Mouse (Mus musculus) intestine, postnatal 0 days (tissue): Measurements from ENCODE around the gene Ncoa3. TPM values are rescaled to one million over a fixed set of nuclear protein-coding genes. Genes with fewer than 3 reads are reported as not detected.

Source experiments
- ATAC-seq: fragments of 200-750 bp; cut with Nextera tagmentation; 2 replicates; pipeline ENCODE4 v1.8.0; 2017; ENCODE audit warnings: mild to moderate bottlenecking, moderate TSS enrichment, moderate library complexity
- H3K27ac ChIP-seq: fragments of 300-500 bp; sonication (generic); 2 replicates; pipeline ENCODE4 v1.5.1; 2014; ENCODE audit warnings: mild to moderate bottlenecking, low read depth, low read length, moderate library complexity
- H3K27me3 ChIP-seq: fragments of 300-500 bp; sonication (generic); replicated peaks from 2 replicates; pipeline ENCODE4 v1.6.1; 2014; ENCODE audit warnings: low read length, mixed read lengths; ENCODE audit not compliant: control insufficient read depth, insufficient read depth
- H3K36me3 ChIP-seq: fragments of 300-500 bp; sonication (generic); 2 replicates; pipeline ENCODE4 v1.6.1; 2014; ENCODE audit warnings: mild to moderate bottlenecking, moderate library complexity; ENCODE audit not compliant: control insufficient read depth, insufficient read depth
- H3K4me1 ChIP-seq: fragments of 300-500 bp; sonication (generic); replicated peaks from 2 replicates; pipeline ENCODE4 v1.6.1; 2014; ENCODE audit warnings: antibody characterized with exemption, low read length, mixed read lengths; ENCODE audit not compliant: control insufficient read depth, insufficient read depth
- H3K4me2 ChIP-seq: fragments of 300-500 bp; sonication (generic); replicated peaks from 2 replicates; pipeline ENCODE4 v1.6.1; 2014; ENCODE audit warnings: low read depth, mild to moderate bottlenecking, moderate library complexity
- H3K4me3 ChIP-seq: fragments of 300-500 bp; sonication (generic); 2 replicates; pipeline ENCODE4 v1.5.1; 2014; ENCODE audit warnings: low read depth, low read length
- H3K9ac ChIP-seq: fragments of 300-500 bp; sonication (generic); 2 replicates; pipeline ENCODE4 v1.6.1; 2014; ENCODE audit warnings: mild to moderate bottlenecking, low read depth, low read length
- H3K9me3 ChIP-seq: fragments of 300-500 bp; sonication (generic); 2 replicates; pipeline ENCODE4 v1.6.1; 2016; ENCODE audit warnings: mixed run types; ENCODE audit not compliant: control insufficient read depth
- CTCF ChIP-seq: sonication (generic); IDR thresholded peaks from 2 replicates; pipeline ENCODE4 v1.5.1; 2016; ENCODE audit warnings: low read depth, mild to moderate bottlenecking, control low read depth, antibody characterized with exemption, moderate library complexity
- WGBS: fragments of 180-500 bp; shearing (Covaris S2); extraction: QIAGEN DNeasy Blood & Tissue Kit; methylation state at CpG from one replicate; pipeline ENCODE4 v1.1.7; 2014; 5-methylcytosine and 5-hydroxymethylcytosine counted together
- polyA plus RNA-seq: library from polyadenylated mRNA; unstranded; fragments of >200 nt; fragmentation: Nextera tagmentation; extraction: Ambion mirVana; gene quantifications from 2 replicates; pipeline ENCODE4 v1.2.1, GENCODE M21; 2015

The Ncoa3 gene
- polyA plus RNA-seq, 1 experiment from 2014 or later: 4.7 TPM

DNA sequence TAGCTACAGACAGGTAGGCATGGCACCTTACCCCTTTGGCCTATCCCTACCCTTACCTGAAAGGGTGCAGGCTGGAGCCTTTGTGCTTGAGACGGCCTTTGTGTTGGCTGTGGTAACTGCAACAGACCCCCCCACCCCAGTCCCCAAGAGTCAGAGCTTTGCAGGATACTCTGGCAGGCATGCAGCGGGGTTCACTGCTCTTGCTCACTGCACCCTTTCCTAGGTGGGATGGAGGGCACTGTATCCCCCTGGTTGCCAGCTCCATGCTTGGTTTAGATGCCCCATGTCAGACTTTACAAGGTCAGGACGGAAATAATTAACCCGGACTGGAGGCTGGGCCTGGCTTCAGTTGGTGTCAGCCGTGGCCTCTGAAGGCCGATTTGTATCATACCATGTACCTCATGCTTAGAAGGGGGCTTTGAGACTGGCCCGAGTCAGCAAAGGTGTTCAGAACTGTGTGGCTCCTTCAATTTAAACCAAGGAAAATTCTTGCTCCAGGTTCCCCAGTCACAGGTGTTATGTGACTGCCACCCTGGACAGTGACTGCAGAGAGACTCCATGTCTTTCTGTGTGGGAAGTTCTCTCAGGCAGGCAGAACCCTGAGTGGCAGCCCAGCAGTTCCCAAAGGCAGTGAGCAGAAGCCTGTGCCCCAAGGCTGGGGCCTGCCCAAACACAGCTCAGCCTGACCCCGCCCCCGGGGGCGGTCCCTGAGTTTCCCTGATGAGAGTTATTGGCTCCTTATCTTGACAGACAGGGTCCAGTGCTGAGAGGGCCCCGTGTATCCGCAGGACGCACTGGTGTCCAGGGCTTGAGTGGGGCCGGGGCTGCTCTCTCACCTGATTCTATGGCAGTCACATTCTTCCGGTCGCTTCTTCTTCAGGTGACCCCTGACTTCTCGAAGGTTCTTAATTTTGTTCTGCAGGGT is 87.8 kb downstream of the Ncoa3 start:
- H3K4me1 ChIP-seq: peaks cover 4% of the 10 kb centered on the region; the same call in 1 of the 2 replicates
- peak; percentile 39; the same call in 1 of the 2 replicates for ATAC-seq
- no peaks in the 10 kb centered on the region for H3K27me3 ChIP-seq
- no peak overlapping the region for H3K27ac ChIP-seq
- WGBS: 38% methylated on average over 17 of the region's 17 CpGs
- no peak for TF ChIP-seq CTCF
- H3K36me3 ChIP-seq: peaks cover 55% of the 10 kb centered on the region
- no peak overlapping the region for H3K4me3 ChIP-seq
- H3K4me2 ChIP-seq: peak overlapping the region; percentile 37
- no peaks in the 10 kb centered on the region for H3K9me3 ChIP-seq
- H3K9ac ChIP-seq: no peak overlapping the region

DNA sequence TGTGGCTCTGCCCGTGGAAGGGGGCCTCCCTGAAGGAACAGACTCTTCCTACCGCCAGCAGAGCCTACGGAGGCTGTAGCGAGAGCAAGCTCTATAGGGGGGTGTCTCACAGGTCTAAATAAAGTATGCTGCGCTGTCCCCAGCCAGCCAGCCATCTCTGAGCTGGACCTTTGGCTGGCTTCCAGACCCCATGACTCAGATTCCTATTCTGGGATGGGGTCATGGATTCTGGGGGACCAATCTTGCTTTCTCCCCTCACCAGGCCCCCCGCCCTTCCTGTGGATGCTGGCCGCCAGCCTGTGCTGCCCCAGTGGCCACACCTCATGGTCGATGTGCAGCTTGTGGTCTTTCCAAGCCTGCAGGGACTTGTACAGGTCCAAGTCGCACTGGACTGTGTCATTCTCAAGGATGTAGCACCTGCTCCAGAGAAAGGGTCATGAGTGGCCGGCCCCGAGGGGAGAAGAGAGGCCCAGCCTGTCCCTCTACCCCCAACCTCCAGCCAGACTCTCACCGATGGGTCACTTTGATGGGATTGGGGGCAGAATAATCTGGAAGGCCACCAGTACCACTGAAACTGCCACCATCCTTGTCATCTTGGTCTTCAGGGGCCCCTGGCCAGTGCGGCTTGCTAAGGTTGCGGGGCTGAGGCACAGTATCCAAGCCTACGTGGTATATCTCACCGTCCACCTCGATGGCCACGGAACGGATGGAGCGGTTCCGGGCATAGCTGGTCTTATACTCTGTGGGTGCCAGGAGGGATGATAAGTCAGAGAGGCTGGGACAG is 88.7 kb downstream of the Ncoa3 start:
- H3K9me3 ChIP-seq: no peaks in the 10 kb centered on the region
- ATAC-seq: no peak
- peaks cover 4% of the 10 kb centered on the region; the same call in 1 of the 2 replicates for H3K4me1 ChIP-seq
- H3K36me3 ChIP-seq: peaks cover 61% of the 10 kb centered on the region
- TF ChIP-seq CTCF: 0 out of 2 replicates have a peak, but pooled peaks have one; percentile 6
- H3K4me2 ChIP-seq: peak overlapping the region; percentile 37; the same call in 1 of the 2 replicates
- 79% methylated on average over 21 of the region's 21 CpGs for WGBS
- no peak overlapping the region for H3K9ac ChIP-seq
- no peak overlapping the region for H3K27ac ChIP-seq
- no peak overlapping the region for H3K4me3 ChIP-seq
- H3K27me3 ChIP-seq: no peaks in the 10 kb centered on the region

DNA sequence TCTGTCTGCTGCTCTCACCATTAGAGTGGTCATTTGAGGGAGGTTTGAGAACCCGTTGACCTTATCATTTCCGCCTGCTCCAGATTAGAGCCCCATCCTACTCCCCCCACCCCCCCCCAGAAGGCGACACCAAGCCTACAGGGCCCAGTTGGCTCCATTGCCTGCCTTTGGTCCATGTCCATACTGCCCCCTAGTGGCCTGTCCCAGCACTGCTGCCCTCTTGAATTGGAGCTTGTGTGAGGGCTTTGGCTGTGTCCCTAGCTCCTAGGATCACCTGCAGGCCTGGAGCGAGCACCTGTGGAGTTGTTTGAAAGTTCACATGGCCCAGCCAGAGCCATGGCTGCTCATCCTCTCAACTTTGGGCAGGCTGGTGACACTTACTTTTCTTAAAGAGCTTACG is 89.8 kb downstream of the Ncoa3 start:
- no peak for ATAC-seq
- Histone ChIP-seq H3K4me2 (no peak overlapping the region), H3K9ac (no peak overlapping the region), H3K36me3 (peaks cover 65% of the 10 kb centered on the region), H3K4me1 (peaks cover 4% of the 10 kb centered on the region; the same call in 1 of the 2 replicates), H3K27ac (0 out of 2 replicates have a peak overlapping the region, but pooled peaks have one; percentile 11), H3K27me3 (no peaks in the 10 kb centered on the region), H3K9me3 (no peaks in the 10 kb centered on the region), H3K4me3 (no peak overlapping the region)
- TF ChIP-seq CTCF: peak; percentile 88
- WGBS: 55% methylated on average over 5 of the region's 5 CpGs

DNA sequence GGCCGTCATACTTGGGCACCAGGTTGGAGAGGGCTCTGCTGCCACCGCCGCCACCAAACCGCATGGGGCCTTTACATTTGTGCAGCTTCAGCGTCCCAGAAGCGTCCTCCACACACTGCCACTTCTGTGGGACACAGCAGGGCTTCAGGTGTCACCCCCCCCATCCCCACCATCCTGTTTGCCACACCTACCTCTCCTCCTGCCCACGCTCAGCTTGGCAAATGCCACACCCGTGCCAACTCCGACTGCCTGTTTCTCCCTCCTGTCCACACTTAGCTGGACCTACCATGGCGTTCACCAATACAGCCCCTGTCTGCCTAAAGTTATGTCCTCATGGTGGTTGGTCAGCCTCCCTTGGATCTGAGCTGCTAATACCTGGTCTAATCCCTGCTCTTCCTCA is 90.2 kb downstream of the Ncoa3 start:
- peaks cover 4% of the 10 kb centered on the region; the same call in 1 of the 2 replicates for H3K4me1 ChIP-seq
- H3K36me3 ChIP-seq: peaks cover 65% of the 10 kb centered on the region
- no peak for ATAC-seq
- WGBS: 88% methylated on average over 10 of the region's 10 CpGs
- H3K4me3 ChIP-seq: no peak overlapping the region
- H3K27me3 ChIP-seq: no peaks in the 10 kb centered on the region
- no peaks in the 10 kb centered on the region for H3K9me3 ChIP-seq
- no peak overlapping the region for H3K4me2 ChIP-seq
- H3K27ac ChIP-seq: 0 out of 2 replicates have a peak overlapping the region, but pooled peaks have one; percentile 11
- no peak for TF ChIP-seq CTCF
- H3K9ac ChIP-seq: no peak overlapping the region

DNA sequence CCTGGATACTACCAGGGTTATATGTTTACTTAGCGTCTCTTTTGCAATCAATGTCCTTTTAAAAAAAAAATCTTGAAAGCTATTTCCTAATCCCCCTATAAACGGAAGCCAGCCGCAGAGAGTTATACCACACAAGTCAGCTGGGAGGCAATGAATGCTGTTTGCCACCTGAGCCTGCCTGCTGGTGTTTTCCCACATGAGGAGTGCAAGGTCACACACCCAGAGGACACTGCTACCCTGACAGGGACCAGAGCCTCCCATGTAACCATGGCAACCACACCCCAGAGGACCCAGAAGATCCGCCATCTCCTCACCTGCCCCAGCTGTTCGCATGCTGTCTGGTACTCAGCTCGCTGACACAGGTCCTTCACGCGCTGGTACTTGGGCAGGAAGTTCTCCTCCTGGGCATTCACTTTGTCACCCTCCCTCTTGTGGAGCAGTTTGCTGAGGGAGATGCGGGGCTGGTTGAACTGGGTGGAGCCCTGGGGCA is 91.2 kb downstream of the Ncoa3 start:
- Histone ChIP-seq H3K9me3 (no peaks in the 10 kb centered on the region), H3K9ac (no peak overlapping the region), H3K4me1 (peaks cover 4% of the 10 kb centered on the region; the same call in 1 of the 2 replicates), H3K27me3 (no peaks in the 10 kb centered on the region), H3K4me2 (no peak overlapping the region), H3K4me3 (no peak overlapping the region), H3K27ac (no peak overlapping the region), H3K36me3 (peaks cover 60% of the 10 kb centered on the region)
- no peak for ATAC-seq
- WGBS: 46% methylated on average over 9 of the region's 9 CpGs
- TF ChIP-seq CTCF: no peak

DNA sequence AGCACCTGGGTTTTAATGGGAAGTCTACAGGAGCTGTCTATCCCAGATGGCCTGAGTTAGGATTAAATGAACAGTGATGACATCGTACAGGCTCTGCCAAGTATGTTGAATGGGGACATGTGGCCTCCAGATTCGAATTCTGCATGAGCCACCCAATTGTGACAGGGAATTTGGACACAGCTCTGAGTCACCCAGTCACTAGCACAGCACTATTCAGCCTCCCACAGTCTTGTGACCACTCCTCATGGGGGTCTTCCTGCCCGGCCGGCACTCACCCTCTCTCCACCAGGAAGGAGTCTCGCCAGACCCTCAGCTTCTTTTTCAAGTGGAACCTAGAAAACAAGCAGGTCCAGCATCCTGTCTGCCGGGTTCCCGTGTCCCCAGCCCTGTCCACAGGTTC is 91.7 kb downstream of the Ncoa3 start:
- no peak for TF ChIP-seq CTCF
- no peaks in the 10 kb centered on the region for H3K27me3 ChIP-seq
- 85% methylated on average over 7 of the region's 7 CpGs for WGBS

More for the DNA sequence above, 91.7 kb downstream of the Ncoa3 start:
- Histone ChIP-seq H3K36me3 (peaks cover 60% of the 10 kb centered on the region), H3K4me3 (no peak overlapping the region), H3K27ac (no peak overlapping the region), H3K9me3 (no peaks in the 10 kb centered on the region), H3K9ac (no peak overlapping the region), H3K4me1 (peaks cover 4% of the 10 kb centered on the region; the same call in 1 of the 2 replicates), H3K4me2 (no peak overlapping the region)
- no peak for ATAC-seq
